Mouse (Mus musculus) T-helper 2 cell (primary cell): Measurements from ENCODE around the gene Ralbp1.

Experiments
- in situ Hi-C: fragments of 300-600 bp; cut with MboI, MseI; formaldehyde crosslinking; loops from one replicate; pipeline ENCODE4 v1.15.1; 2025; ENCODE audit warnings: high pct_unique_total_duplicates

Ralbp1 gene

GRCm38 (mm10) chr17:65896016-65896415 lies 10.4 kb upstream of the Ralbp1 start:
- in situ Hi-C loops = no loop called here

GRCm38 (mm10) chr17:65889476-65889875 lies 3.9 kb upstream of the Ralbp1 start:
- in situ Hi-C loops = no loop called here

- in situ Hi-C loops = no loop called here
Measured at GRCm38 (mm10) chr17:65886571-65886970, 973 bp upstream of the Ralbp1 start.

- in situ Hi-C loops = no loop called here
Measured at GRCm38 (mm10) chr17:65885398-65885696, 251 bp downstream of the Ralbp1 start.

GRCm38 (mm10) chr17:65884691-65885397 lies 754 bp downstream of the Ralbp1 start:
- in situ Hi-C loops = loop anchor here (5.0 kb wide), 1 partner anchor 77 kb away; no protein-coding TSS in a partner anchor

- in situ Hi-C loops = loop anchor here (5.0 kb wide), 1 partner anchor 78 kb away; no protein-coding TSS in a partner anchor
Measured at GRCm38 (mm10) chr17:65884061-65884669, 1.4 kb downstream of the Ralbp1 start.

- in situ Hi-C loops = loop anchor here (10.0 kb wide), 1 partner anchor 68 kb away; no protein-coding TSS in a partner anchor
Measured at GRCm38 (mm10) chr17:65877026-65877425, 8.6 kb downstream of the Ralbp1 start.

- in situ Hi-C loops = loop anchor here (5.0 to 10.0 kb wide), 3 partner anchors 71 to 338 kb away; no protein-coding TSS in a partner anchor
Measured at GRCm38 (mm10) chr17:65873834-65874233, 11.8 kb downstream of the Ralbp1 start.

GRCm38 (mm10) chr17:65873156-65873555 lies 12.4 kb downstream of the Ralbp1 start:
- in situ Hi-C loops = loop anchor here (5.0 to 10.0 kb wide), 3 partner anchors 72 to 339 kb away; no protein-coding TSS in a partner anchor

- in situ Hi-C loops = loop anchor here (5.0 to 10.0 kb wide), 3 partner anchors 72 to 340 kb away; no protein-coding TSS in a partner anchor
Measured at GRCm38 (mm10) chr17:65872652-65873051, 12.9 kb downstream of the Ralbp1 start.

- in situ Hi-C loops = loop anchor here (5.0 to 10.0 kb wide), 3 partner anchors 73 to 340 kb away; no protein-coding TSS in a partner anchor
Measured at GRCm38 (mm10) chr17:65872051-65872450, 13.5 kb downstream of the Ralbp1 start.

GRCm38 (mm10) chr17:65871641-65872041 lies 14.0 kb downstream of the Ralbp1 start:
- in situ Hi-C loops = loop anchor here (5.0 to 10.0 kb wide), 3 partner anchors 73 to 341 kb away; no protein-coding TSS in a partner anchor

GRCm38 (mm10) chr17:65870146-65870545 lies 15.5 kb downstream of the Ralbp1 start:
- in situ Hi-C loops = loop anchor here (5.0 to 10.0 kb wide), 3 partner anchors 75 to 342 kb away; no protein-coding TSS in a partner anchor

GRCm38 (mm10) chr17:65869720-65870119 lies 15.9 kb downstream of the Ralbp1 start:
- in situ Hi-C loops = loop anchor here (5.0 to 10.0 kb wide), 3 partner anchors 75 to 343 kb away; no protein-coding TSS in a partner anchor

GRCm38 (mm10) chr17:65867996-65868395 lies 17.6 kb downstream of the Ralbp1 start:
- in situ Hi-C loops = no loop called here

- in situ Hi-C loops = no loop called here
Measured at GRCm38 (mm10) chr17:65866201-65866600, 19.4 kb downstream of the Ralbp1 start.

- in situ Hi-C loops = no loop called here
Measured at GRCm38 (mm10) chr17:65865265-65865664, 20.3 kb downstream of the Ralbp1 start.

- in situ Hi-C loops = no loop called here
Measured at GRCm38 (mm10) chr17:65864742-65865141, 20.9 kb downstream of the Ralbp1 start.

- in situ Hi-C loops = no loop called here
Measured at GRCm38 (mm10) chr17:65863830-65864229, 21.8 kb downstream of the Ralbp1 start.

- in situ Hi-C loops = no loop called here
Measured at GRCm38 (mm10) chr17:65862579-65862978, 23.0 kb downstream of the Ralbp1 start.

- in situ Hi-C loops = no loop called here
Measured at GRCm38 (mm10) chr17:65857617-65858016, 28.0 kb downstream of the Ralbp1 start.

- in situ Hi-C loops = no loop called here
Measured at GRCm38 (mm10) chr17:65854006-65854405, 31.6 kb downstream of the Ralbp1 start.

GRCm38 (mm10) chr17:65853326-65853725 lies 32.3 kb downstream of the Ralbp1 start:
- in situ Hi-C loops = no loop called here
